Mouse (Mus musculus) spleen, postnatal 10 days (tissue): ENCODE data around the gene Hgd.
A peak's percentile ranks its signal among the peaks of the same experiment; 100 is the strongest.
"Not testable (repeated sequence)": the region's sequence is repeated elsewhere in the genome, so short reads cannot be mapped to it uniquely, and the experiment has no call there.

Experiments
- DNase-seq, 2 experiments: peaks; one replicate each; pipeline ENCODE4 v3.0.0; 2021 to 2022; ENCODE audit warnings: low spot score in 2 of 2

The Hgd gene

GRCm38 (mm10) chr16:37634578-37634977 lies 54.6 kb downstream of the Hgd start:
- DNase-seq: no peak

GRCm38 (mm10) chr16:37635095-37635494 lies 55.1 kb downstream of the Hgd start:
- no peak for DNase-seq

- no peak for DNase-seq
Observed at GRCm38 (mm10) chr16:37636107-37636506, 56.2 kb downstream of the Hgd start.

- no peak for DNase-seq
Observed at GRCm38 (mm10) chr16:37637802-37638201, 57.8 kb downstream of the Hgd start.

GRCm38 (mm10) chr16:37640522-37640921 lies 60.6 kb downstream of the Hgd start:
- not testable (repeated sequence) for DNase-seq

GRCm38 (mm10) chr16:37644486-37644885 lies 64.5 kb downstream of the Hgd start:
- DNase-seq: no peak

GRCm38 (mm10) chr16:37645211-37645610 lies 65.3 kb downstream of the Hgd start:
- DNase-seq: no peak

GRCm38 (mm10) chr16:37645799-37646198 lies 65.8 kb downstream of the Hgd start:
- DNase-seq: no peak

- no peak for DNase-seq
Observed at GRCm38 (mm10) chr16:37647067-37647466, 67.1 kb downstream of the Hgd start.

- DNase-seq: no peak
Observed at GRCm38 (mm10) chr16:37647936-37648335, 68.0 kb downstream of the Hgd start.

- DNase-seq: no peak
Observed at GRCm38 (mm10) chr16:37649068-37649467, 69.1 kb downstream of the Hgd start.

GRCm38 (mm10) chr16:37651467-37651866 lies 71.5 kb downstream of the Hgd start:
- no peak for DNase-seq

GRCm38 (mm10) chr16:37652654-37653053 lies 72.7 kb downstream of the Hgd start:
- DNase-seq: no peak

- DNase-seq: no peak
Observed at GRCm38 (mm10) chr16:37653058-37653457, 73.1 kb downstream of the Hgd start.

GRCm38 (mm10) chr16:37653731-37654657 lies 74.0 kb downstream of the Hgd start, which contains the start of gene Ndufb4:
Gene Ndufb4 (minus strand): TSS chr16:37654453.
- peak; percentile 86 to 97 for DNase-seq

GRCm38 (mm10) chr16:37654831-37655455 lies 75.0 kb downstream of the Hgd start:
- DNase-seq: no peak

GRCm38 (mm10) chr16:37655756-37656347 lies 75.9 kb downstream of the Hgd start:
- no peak for DNase-seq

- DNase-seq: no peak
Observed at GRCm38 (mm10) chr16:37656796-37657195, 76.8 kb downstream of the Hgd start.

- no peak for DNase-seq
Observed at GRCm38 (mm10) chr16:37663643-37664459, 83.9 kb downstream of the Hgd start.

- DNase-seq: no peak
Observed at GRCm38 (mm10) chr16:37665394-37665935, 85.5 kb downstream of the Hgd start.

GRCm38 (mm10) chr16:37670666-37671283 lies 90.8 kb downstream of the Hgd start:
- no peak for DNase-seq
